Mouse (Mus musculus): ENCODE results near the gene Phactr3.

DNA sequence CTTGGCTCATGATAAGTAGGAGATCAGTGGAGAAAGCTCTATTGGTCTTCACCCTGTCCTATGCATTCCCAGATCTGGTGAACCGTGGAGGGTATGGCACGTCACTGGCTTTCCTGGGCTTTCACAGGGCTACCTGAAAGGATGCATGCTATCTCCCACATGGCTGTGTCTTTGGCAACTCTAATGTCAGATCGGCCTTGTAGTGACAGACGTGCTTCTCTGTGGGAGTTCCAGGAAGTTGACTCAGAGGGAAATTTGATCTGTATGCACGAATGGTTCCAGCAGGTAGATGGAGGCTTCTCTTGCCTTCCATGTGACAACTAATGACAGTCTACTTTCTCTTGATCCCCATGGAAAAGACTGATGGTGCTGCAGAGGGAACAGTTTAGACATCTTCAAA lies 65.5 kb downstream of the Phactr3 start:
- TF ChIP-seq CTCF (conservative IDR thresholded peaks at IDR 0.05; ENCODE audit: low read length): no peak
- no peak for TF ChIP-seq POU5F1 (IDR thresholded peaks at IDR 0.05; ENCODE audit: borderline replicate concordance, low read length)
